Mouse (Mus musculus) macrophage (primary cell): ENCODE data around the gene Slc16a10. TPM values are rescaled to one million over a fixed set of nuclear protein-coding genes. Genes with fewer than 3 reads are reported as not detected.
A peak's percentile ranks its signal among the peaks of the same experiment; 100 is the strongest.

Experiments used
- H3K27ac ChIP-seq: fragments of 350-480 bp; formaldehyde crosslinking; 2 replicates; pipeline ENCODE4 v1.9.0; 2021
- H3K36me3 ChIP-seq: fragments of 350-480 bp; formaldehyde crosslinking; 2 replicates; pipeline ENCODE4 v1.9.0; 2021; ENCODE audit errors: inconsistent target
- H3K4me3 ChIP-seq: fragments of 350-480 bp; formaldehyde crosslinking; 2 replicates; pipeline ENCODE4 v1.9.0; 2021; ENCODE audit errors: inconsistent target
- H3K79me2 ChIP-seq: fragments of 350-480 bp; formaldehyde crosslinking; 2 replicates; pipeline ENCODE4 v1.9.0; 2021; ENCODE audit errors: inconsistent target
- WGBS: methylation state at CpG from one replicate; pipeline ENCODE4 v1.1.7; 2026; ENCODE audit warnings: inconsistent platforms; ENCODE audit not compliant: missing documents; 5-methylcytosine and 5-hydroxymethylcytosine counted together
- polyA plus RNA-seq: library from polyadenylated mRNA; stranded (reverse); fragments of 250-400 nt; gene quantifications from 3 replicates; pipeline ENCODE4 v1.2.4, GENCODE M21; 2018; ENCODE audit warnings: inconsistent platforms

The Slc16a10 gene
- polyA plus RNA-seq, 1 experiment from 2014 or later, result 32.9 TPM

- WGBS, result 49% methylated on average over 9 of the region's 9 CpGs
- Histone ChIP-seq H3K36me3 (no peaks in the 10 kb centered on the region), H3K4me3 (no peak overlapping the region), H3K79me2 (peaks cover 100% of the 10 kb centered on the region), H3K27ac (peak overlapping the region; percentile 59)
Observed at GRCm38 (mm10) chr10:40135807-40136778, 6.0 kb downstream of the Slc16a10 start.

DNA sequence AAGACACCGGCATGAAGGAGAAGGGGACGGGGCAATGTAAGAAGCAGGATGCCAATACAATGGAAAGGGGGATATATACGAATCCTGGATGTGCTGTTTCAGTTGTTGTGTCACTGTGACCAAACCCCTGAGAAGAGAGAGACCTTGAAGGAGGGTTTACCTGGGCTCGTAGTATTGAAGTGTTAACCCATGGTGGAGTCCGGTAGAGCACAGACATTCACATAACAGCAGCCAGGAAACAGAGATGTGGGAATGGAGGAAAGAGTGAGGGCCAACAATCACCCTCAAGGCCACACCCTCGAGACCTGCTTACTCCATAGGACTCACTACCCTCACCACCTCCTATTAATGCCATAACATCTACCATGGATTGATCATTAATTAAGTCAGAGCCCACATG, 7.2 kb downstream of the Slc16a10 start:
- peaks cover 100% of the 10 kb centered on the region for H3K79me2 ChIP-seq
- H3K27ac ChIP-seq, result peak overlapping the region; percentile 59
- no peaks in the 10 kb centered on the region for H3K36me3 ChIP-seq
- H3K4me3 ChIP-seq, result no peak overlapping the region
- WGBS, result 90% methylated on average over 6 of the region's 6 CpGs

GRCm38 (mm10) chr10:40133636-40134035, 8.4 kb downstream of the Slc16a10 start:
- Histone ChIP-seq H3K36me3 (no peaks in the 10 kb centered on the region), H3K79me2 (peaks cover 91% of the 10 kb centered on the region), H3K4me3 (no peak overlapping the region), H3K27ac (no peak overlapping the region)
- 94% methylated on average over 1 of the region's 1 CpGs for WGBS

DNA sequence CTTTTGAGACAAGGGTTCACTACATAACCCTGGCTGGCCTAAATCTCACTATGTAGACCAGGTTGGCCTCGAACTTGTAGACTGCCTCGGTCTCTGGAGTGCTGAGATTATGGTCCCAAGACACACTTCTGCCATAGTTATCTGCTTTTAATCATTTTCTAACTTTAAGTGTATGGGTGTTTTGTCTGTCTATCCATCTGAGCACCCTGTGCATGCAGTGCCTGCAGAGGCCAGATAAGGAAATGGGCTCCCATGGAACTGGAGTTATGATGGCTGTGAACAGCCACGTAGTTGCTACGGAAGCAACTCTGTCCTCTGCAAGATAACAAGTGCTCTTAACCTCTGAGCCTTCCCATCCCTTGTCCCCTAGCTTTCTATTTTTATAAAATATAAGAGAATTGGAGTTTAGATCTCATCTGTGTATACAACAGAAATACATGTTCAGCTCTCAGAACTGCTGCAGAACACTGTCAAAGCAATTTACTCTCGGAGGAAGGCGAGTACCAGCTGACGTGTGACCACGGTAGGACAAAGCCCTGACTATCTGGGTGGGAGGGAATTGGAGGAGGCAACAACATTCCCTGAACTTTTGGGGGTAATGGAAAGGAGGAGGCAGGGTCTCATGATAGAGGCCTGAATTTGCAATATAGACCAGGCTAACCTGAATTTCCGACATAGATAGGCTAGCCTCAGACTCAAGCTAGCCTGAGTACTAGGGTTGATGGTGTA, 10.2 kb downstream of the Slc16a10 start:
- no peak overlapping the region for H3K27ac ChIP-seq
- H3K79me2 ChIP-seq, result peaks cover 88% of the 10 kb centered on the region
- no peaks in the 10 kb centered on the region for H3K36me3 ChIP-seq
- H3K4me3 ChIP-seq, result no peak overlapping the region
- WGBS, result 87% methylated on average over 9 of the region's 9 CpGs

DNA sequence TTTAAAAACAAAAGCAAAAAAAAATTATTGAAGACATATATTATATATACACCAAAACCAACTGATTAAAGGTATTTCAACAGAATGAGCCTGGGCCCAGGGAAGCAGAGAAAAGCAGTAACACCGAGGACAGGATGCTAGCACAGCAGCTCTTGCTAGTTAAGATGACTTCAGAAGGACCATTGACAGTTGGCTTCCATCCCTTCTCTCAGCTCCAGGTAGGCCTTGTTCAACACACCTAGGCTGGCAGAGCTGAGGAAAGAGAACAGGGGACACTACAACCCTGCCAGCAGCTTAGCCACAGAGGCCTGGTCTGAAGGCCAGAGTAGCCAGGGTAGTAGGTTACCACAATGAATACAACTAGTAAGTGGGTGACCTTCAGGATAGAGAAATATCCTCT, 11.9 kb downstream of the Slc16a10 start:
- Histone ChIP-seq H3K27ac (peak overlapping the region; percentile 85), H3K79me2 (peaks cover 88% of the 10 kb centered on the region), H3K36me3 (no peaks in the 10 kb centered on the region), H3K4me3 (no peak overlapping the region)
- WGBS, result 83% methylated on average over 1 of the region's 1 CpGs

- Histone ChIP-seq H3K4me3 (no peak overlapping the region), H3K79me2 (peaks cover 88% of the 10 kb centered on the region), H3K27ac (peak overlapping the region; percentile 85), H3K36me3 (no peaks in the 10 kb centered on the region)
Observed at GRCm38 (mm10) chr10:40129134-40129533, 12.9 kb downstream of the Slc16a10 start.

DNA sequence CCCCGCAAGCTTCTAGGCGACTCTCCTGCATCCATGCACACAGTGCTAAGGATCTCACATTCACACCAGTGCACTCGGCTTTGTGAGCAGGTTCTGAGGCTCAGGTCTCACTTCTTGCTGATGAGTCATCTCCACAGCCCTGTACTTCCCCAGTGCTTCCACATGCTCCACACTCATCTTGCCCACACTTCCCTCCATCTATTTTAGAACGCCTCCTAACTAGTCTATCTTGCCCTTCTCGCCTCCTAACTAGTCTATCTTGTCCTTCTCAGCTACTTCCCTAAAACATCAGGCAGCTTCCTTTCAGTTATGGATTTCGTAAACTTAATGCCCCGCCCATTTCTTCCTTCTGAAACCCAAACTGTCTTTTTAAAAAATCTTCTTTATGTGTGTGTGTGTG, 13.6 kb downstream of the Slc16a10 start:
- Histone ChIP-seq H3K27ac (peak overlapping the region; percentile 85), H3K79me2 (peaks cover 88% of the 10 kb centered on the region), H3K4me3 (no peak overlapping the region), H3K36me3 (no peaks in the 10 kb centered on the region)
- WGBS, result 1% methylated on average over 7 of the region's 7 CpGs

DNA sequence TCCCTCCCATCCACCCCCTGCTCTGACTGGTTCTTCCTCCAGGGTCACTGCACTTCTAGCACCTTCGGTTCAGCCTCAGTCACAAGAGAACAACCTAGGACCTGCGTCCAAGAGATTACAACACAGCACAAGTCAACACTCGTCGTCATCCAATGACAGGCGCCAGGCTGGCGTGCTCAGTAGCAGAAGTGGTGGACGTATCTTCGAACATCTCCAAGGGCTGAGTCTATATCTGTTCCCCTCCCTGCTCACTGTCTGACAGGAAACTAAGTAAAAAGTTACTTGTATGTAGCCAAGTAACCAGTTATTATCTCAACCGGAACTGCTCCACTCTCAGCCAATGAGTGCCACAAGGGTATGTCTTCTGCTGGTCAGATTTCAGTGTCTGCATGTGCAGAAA, 16.9 kb downstream of the Slc16a10 start:
- Histone ChIP-seq H3K27ac (peak overlapping the region; percentile 22; the same call in 1 of the 2 replicates), H3K4me3 (no peak overlapping the region), H3K36me3 (no peaks in the 10 kb centered on the region), H3K79me2 (peaks cover 88% of the 10 kb centered on the region)
- 18% methylated on average over 9 of the region's 9 CpGs for WGBS

DNA sequence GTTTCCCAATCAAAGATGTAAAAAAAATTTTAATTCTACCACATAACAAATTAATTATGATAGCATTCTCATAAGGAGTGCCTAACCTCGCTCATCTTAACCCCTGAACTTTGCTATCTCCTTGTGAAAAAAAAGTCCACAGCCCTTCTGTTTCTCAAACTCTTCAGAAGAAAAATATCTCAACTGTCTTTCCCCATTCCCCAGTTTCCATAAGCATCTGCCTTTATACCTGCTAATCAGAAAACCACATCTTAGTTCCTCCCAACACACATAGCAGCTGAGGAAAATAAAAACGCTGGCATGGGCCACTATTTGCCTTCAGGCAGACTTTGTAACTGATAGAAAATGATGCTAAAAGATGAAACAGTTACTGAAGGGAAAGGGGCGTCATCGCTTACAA, 17.5 kb downstream of the Slc16a10 start:
- H3K36me3 ChIP-seq, result no peaks in the 10 kb centered on the region

GRCm38 (mm10) chr10:40124096-40124495, 18.0 kb downstream of the Slc16a10 start:
- Histone ChIP-seq H3K4me3 (no peak overlapping the region), H3K27ac (no peak overlapping the region), H3K79me2 (peaks cover 93% of the 10 kb centered on the region), H3K36me3 (no peaks in the 10 kb centered on the region)
- 100% methylated on average over 2 of the region's 2 CpGs for WGBS

More for the DNA sequence above, 17.5 kb downstream of the Slc16a10 start:
- WGBS, result 73% methylated on average over 4 of the region's 4 CpGs
- Histone ChIP-seq H3K4me3 (no peak overlapping the region), H3K27ac (no peak overlapping the region), H3K79me2 (peaks cover 88% of the 10 kb centered on the region)

DNA sequence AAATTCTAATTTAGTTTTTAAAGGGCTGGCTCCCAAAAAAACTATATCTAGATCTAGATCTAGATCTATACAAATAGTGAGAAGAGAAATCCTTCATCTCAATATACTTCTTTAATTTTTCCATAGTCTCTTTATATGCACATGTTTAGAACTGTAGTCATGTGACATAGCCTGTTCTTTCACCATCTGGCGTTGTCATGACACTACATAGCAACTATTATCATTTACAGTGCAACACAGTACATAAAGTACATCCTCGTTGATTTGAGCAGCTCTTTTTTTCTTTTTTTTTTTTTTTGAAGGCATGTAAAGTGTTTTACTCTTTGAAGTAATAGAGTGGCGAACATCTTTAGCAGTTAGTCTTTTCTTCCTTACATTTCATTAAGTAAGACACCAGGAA, 22.6 kb downstream of the Slc16a10 start:
- Histone ChIP-seq H3K36me3 (0 out of 2 replicates have a peak, but pooled peaks cover 4% of the 10 kb centered on the region), H3K4me3 (no peak overlapping the region), H3K27ac (no peak overlapping the region), H3K79me2 (peaks cover 100% of the 10 kb centered on the region)
- WGBS, result 100% methylated on average over 1 of the region's 3 CpGs

DNA sequence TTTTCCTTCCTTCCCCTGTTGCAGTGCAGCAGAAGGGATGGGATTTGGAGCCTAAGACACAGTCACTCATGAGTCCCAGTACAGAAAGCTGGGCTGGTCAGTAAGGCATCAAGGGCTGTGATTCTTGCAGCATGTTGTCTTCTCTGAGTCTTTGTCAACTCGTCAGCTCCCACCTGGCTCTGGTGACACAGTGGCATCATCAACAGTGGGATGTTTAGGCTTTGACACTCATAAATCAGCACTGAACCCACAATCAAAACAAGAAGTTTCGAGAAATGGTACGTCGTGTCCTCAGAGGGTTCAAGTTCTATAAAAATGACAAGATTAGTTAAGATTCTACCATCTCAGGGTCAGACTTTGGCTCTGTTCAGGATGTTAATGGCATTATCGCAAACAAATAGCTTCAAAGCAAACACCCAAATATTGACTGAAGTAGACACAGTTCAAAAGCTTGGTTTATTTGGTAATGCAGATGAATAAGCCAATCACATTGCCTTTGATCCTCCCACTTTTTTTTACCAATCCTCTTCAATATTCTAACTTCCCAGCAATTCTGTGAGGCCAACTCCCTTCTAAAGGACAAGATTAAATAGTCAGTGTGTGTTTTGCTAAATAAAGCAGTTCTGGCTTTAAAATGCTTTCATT, 23.2 kb downstream of the Slc16a10 start:
- 0 out of 2 replicates have a peak, but pooled peaks cover 4% of the 10 kb centered on the region for H3K36me3 ChIP-seq
- H3K4me3 ChIP-seq, result no peak overlapping the region
- 98% methylated on average over 5 of the region's 5 CpGs for WGBS
- peaks cover 100% of the 10 kb centered on the region for H3K79me2 ChIP-seq
- no peak overlapping the region for H3K27ac ChIP-seq

DNA sequence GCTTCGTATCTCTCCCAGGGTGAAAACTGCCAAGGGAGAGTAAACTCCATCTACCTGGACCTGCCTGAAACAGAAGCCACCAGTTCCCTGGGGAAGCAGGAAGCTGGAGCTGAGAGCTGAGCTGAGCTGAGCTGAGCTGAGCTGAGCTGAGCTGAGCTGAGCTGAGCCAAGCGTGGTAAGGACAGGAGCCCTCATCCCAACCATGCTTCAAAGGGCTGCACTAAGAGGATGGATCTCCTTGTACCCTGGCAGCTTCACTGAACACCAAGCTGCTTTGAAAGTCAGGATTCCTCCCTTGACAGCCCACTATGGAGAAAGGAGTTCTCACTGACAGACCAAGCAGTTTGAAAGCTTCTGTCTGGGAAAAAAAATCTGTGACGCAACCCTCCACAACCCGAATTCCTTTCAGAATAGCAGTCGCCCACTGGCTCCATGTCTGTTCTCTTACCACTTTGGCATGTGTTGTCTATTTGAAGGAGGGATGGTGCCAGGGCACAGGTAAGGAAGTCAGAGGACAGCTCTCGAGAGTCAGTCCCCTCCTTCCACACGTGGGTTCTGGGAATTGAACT, 28.5 kb downstream of the Slc16a10 start:
- Histone ChIP-seq H3K36me3 (0 out of 2 replicates have a peak, but pooled peaks cover 4% of the 10 kb centered on the region), H3K79me2 (peaks cover 100% of the 10 kb centered on the region), H3K27ac (no peak overlapping the region), H3K4me3 (no peak overlapping the region)
- WGBS, result 72% methylated on average over 7 of the region's 7 CpGs

DNA sequence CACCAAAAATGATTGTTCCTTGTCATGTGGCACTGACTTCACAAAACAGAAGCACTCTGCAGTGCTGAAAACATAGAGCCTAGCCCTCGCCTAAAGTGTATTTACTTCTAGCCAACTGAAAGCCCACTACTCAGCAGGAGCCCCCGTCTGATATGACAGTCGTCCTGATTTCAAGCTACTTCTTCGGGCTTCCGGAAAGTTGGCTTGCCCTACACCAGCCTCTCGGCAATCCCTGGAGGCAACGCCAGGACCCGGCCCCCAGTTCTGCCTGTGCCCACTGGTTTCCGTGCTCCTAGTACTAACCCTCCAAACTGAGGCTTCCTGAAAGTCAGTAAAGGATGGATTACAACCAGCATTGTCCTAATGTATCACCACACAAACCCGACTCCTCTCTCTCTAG, 29.8 kb downstream of the Slc16a10 start:
- Histone ChIP-seq H3K79me2 (peaks cover 100% of the 10 kb centered on the region), H3K4me3 (no peak overlapping the region), H3K36me3 (no peaks in the 10 kb centered on the region), H3K27ac (no peak overlapping the region)
- WGBS, result 97% methylated on average over 10 of the region's 10 CpGs
